Mouse (Mus musculus) small intestine, adult 2 months (tissue): ENCODE measurements around the gene Ofd1. TPM values are rescaled to one million over a fixed set of nuclear protein-coding genes. Genes with fewer than 3 reads are reported as not detected.

ENCODE experiments used
- H3K27ac ChIP-seq: fragments of 200-500 bp; 2 replicates; pipeline ENCODE4 v1.5.1; 2012; ENCODE audit warnings: low read depth, low read length, control low read depth, inconsistent platforms; ENCODE audit not compliant: insufficient read depth
- H3K27me3 ChIP-seq: fragments of 200-500 bp; 2 replicates; pipeline ENCODE4 v1.6.1; 2012; ENCODE audit warnings: mild to moderate bottlenecking, moderate library complexity, low read length, inconsistent platforms; ENCODE audit not compliant: control insufficient read depth, insufficient read depth
- H3K36me3 ChIP-seq: fragments of 200-500 bp; 2 replicates; pipeline ENCODE4 v1.6.1; 2012; ENCODE audit warnings: mild to moderate bottlenecking, low read length, control low read depth, inconsistent platforms; ENCODE audit not compliant: control insufficient read depth, insufficient read depth
- H3K4me1 ChIP-seq: fragments of 200-500 bp; 2 replicates; pipeline ENCODE4 v1.6.1; 2012; ENCODE audit warnings: low read length, inconsistent platforms, mixed read lengths; ENCODE audit not compliant: control insufficient read depth, insufficient read depth, insufficient read length
- H3K4me3 ChIP-seq: fragments of 200-500 bp; 2 replicates; pipeline ENCODE4 v1.5.1; 2012; ENCODE audit warnings: low read depth, mild to moderate bottlenecking, control low read depth, inconsistent platforms, low read length, moderate library complexity
- CTCF ChIP-seq: fragments of 200-500 bp; IDR thresholded peaks from 2 replicates; pipeline ENCODE4 v1.5.1; 2012; ENCODE audit warnings: low read depth, mild to moderate bottlenecking, control low read depth, inconsistent platforms, low read length, moderate library complexity, mixed read lengths; ENCODE audit not compliant: insufficient replicate concordance, insufficient read length; ENCODE audit errors: extremely low read depth
- POLR2A ChIP-seq: fragments of 200-500 bp; IDR thresholded peaks from 2 replicates; pipeline ENCODE4 v1.6.1; 2012; ENCODE audit warnings: low read depth, mild to moderate bottlenecking, control low read depth, inconsistent platforms, low read length, moderate library complexity
- WGBS: fragments of 180-500 bp; shearing (Covaris S2); methylation state at CpG from one replicate; pipeline ENCODE4 v1.1.7; 2018; 5-methylcytosine and 5-hydroxymethylcytosine counted together
- polyA plus RNA-seq: library from polyadenylated mRNA; depleted of rRNA; stranded (reverse); fragments of >200 nt; gene quantifications from 2 replicates; pipeline ENCODE4 v1.2.3, GENCODE M21; 2012

The Ofd1 gene
- polyA plus RNA-seq, 1 experiment, result 0.56 TPM

DNA sequence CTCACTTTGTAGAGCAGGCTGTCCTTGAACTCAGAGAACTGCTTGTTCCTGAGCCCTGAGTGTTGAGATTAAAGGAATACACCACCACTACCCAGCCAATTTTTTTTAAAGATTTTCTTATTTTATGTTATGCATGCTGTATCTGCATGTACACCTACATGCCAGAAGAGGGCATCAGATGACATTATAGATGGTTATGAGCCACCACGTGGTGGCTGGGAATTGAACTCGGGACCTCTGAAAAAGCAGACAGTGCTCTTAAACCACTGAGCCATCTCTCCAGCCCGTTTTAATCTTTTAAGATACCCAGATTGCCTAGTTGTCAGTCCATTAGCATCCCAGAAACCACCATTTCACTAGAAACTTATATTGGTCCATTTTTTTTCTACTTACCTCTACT lies 13.8 kb upstream of the Ofd1 start:
- WGBS, result 75% methylated on average over 3 of the region's 3 CpGs
- no peaks in the 10 kb centered on the region for H3K4me1 ChIP-seq
- TF ChIP-seq POLR2A (no peak), CTCF (no peak)
- H3K36me3 ChIP-seq, result peaks cover 4% of the 10 kb centered on the region; the same call in 1 of the 2 replicates
- H3K4me3 ChIP-seq, result no peak overlapping the region
- H3K27me3 ChIP-seq, result no peaks in the 10 kb centered on the region
- no peak overlapping the region for H3K27ac ChIP-seq

DNA sequence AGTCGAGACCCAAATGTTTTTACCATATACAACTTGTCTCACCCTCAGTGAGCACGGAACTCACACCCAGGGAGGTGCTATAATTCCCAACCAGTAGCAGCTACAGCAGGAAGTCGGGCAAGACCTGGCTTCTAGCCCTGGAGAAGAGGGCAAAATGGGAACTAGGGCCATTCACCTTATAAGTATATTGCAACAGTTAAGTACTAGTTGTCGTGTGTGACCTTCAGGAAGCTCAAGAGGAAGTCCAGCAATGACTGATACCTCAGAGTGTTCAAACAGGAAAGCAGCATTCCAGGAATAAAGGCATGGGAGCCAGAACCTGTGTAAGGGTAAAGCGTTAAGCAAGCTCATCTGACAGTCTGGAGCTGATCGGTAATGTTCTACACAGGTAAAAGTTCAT lies 13.0 kb upstream of the Ofd1 start:
- TF ChIP-seq CTCF, result no peak
- TF ChIP-seq POLR2A, result no peak
- Histone ChIP-seq H3K27ac (no peak overlapping the region), H3K27me3 (no peaks in the 10 kb centered on the region), H3K4me1 (no peaks in the 10 kb centered on the region), H3K36me3 (peaks cover 4% of the 10 kb centered on the region; the same call in 1 of the 2 replicates), H3K4me3 (no peak overlapping the region)
- WGBS, result 69% methylated on average over 6 of the region's 6 CpGs

DNA sequence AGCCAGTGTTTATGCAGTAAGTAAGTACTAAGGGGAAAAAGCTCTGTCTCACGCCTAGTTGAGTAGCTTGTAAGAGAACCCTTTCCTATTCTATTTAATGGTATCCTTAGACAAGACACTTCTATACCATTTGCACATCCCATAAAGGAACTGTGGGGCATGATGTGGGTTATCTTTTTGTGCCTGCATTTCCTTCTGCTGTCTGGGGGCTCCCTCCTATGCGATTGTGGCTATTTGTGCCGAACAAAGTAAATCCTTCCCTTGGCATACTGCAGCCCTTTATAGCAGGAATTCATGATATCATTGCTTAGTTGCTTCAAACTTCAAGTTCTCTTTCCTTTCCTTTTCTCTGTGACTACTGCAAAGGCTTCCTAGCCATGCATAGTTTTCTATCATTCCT lies 4.0 kb upstream of the Ofd1 start:
- Histone ChIP-seq H3K36me3 (no peaks in the 10 kb centered on the region), H3K27ac (no peak overlapping the region), H3K27me3 (no peaks in the 10 kb centered on the region), H3K4me3 (no peak overlapping the region), H3K4me1 (no peaks in the 10 kb centered on the region)
- 79% methylated on average over 3 of the region's 3 CpGs for WGBS
- TF ChIP-seq CTCF (no peak), POLR2A (no peak)

DNA sequence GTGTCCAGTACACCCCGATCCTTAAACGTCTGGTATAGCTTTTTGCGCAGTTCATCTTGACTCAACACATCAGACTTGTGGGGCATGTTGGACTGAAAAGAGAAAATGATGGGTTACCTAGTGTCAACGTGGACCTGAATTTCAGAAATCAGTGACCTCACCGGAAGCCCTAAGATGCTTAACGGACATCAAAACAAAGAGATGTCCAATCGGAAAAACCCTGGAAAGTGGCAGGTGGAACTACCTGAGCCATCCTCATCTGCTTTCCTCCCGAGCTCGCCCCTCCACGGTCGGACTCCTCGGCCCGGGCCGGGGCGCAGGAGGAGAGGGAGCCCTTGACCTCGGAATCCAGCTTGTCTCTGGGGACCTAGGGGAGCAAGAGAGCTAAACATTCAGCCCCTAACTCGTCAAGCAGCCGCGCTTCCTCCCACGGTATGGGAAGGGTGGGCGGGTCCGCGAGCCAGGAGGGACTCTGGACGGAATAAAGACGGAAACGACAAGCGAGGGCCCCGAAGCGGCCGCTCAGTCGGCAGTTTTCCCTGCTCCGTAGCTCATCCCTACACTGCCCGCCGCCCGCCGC lies 378 bp downstream of the Ofd1 start, which contains the start of gene Trappc2:
Trappc2 (plus strand) TSS at position 539 of the 580 bp plus-strand sequence.
- H3K4me3 ChIP-seq, result peak within 1 kb of the TSS; percentile 76
- H3K36me3 ChIP-seq, result peaks cover 1% of the 10 kb centered on the region; the same call in 1 of the 2 replicates
- no peak for TF ChIP-seq CTCF
- TF ChIP-seq POLR2A, result no peak
- H3K27me3 ChIP-seq, result no peaks in the 10 kb centered on the region
- H3K4me1 ChIP-seq, result no peaks in the 10 kb centered on the region
- H3K27ac ChIP-seq, result peak within 1 kb of the TSS; percentile 56
- whole genome bisulfite sequencing, result 17% methylated on average over 33 of the region's 36 CpGs

DNA sequence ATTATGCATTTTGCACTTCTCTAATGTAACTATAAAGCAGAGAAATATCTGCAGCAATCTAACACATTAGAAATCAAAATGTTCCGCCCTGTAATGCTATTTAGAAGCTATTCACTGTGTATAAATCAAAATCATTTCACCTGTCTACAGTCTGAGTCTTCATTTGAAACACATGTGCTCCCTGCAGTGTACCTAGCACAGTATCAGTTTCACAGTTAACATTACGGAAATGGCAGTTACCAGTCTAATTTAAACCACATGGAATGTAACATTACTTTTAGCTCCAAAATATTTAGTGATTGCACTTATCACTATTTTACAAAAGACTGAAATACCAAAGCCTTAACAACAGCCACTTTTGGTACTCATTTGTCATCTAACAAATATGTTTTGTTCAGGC lies 5.7 kb downstream of the Ofd1 start:
- TF ChIP-seq CTCF (no peak), POLR2A (no peak)
- Histone ChIP-seq H3K4me3 (no peak overlapping the region), H3K27ac (no peak overlapping the region), H3K36me3 (peaks cover 3% of the 10 kb centered on the region; the same call in 1 of the 2 replicates), H3K27me3 (no peaks in the 10 kb centered on the region), H3K4me1 (no peaks in the 10 kb centered on the region)
- WGBS, result 94% methylated on average over 2 of the region's 2 CpGs

DNA sequence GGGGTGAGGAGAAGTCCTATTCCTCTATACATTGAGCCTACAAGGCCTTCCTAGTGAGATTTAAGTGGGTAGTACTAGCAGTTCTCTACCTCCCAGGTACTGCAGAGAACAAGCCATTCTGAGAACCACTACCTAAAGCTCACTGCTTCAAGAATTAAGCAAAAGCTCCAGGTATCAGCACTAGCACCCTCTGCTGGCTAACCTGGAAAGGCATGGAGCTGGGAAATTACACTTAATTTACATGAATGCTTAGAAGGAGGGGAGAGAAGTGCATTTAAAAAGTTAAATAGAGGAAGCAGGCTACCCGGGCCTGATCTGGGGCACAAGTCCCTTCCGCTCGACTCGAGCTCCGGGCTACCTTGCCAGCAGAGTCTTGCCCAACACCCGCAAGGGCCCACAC lies 24.3 kb downstream of the Ofd1 start:
- Histone ChIP-seq H3K27me3 (no peaks in the 10 kb centered on the region), H3K36me3 (0 out of 2 replicates have a peak, but pooled peaks cover 2% of the 10 kb centered on the region), H3K4me1 (no peaks in the 10 kb centered on the region), H3K27ac (no peak overlapping the region), H3K4me3 (no peak overlapping the region)
- TF ChIP-seq CTCF (no peak), POLR2A (no peak)
- WGBS, result 78% methylated on average over 6 of the region's 6 CpGs

DNA sequence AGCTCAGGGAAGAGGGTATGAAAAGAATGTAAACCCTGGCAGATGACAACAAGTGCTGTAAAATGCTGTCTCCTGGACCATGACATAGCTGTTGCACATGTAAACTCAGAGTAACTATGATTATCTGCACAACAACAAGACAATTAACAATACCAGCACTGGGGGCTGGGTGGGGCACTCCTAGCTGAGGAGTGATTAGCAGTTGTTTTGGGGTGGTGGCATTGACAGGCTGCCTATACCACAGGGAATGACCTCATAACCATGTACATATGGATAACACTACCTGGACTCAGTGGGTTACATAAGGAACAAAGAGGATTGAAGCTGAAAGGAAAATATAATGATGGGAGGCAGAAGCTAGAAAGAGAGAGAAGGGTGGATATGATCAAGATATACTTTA lies 32.6 kb downstream of the Ofd1 start:
- no peak for TF ChIP-seq CTCF
- no peak for TF ChIP-seq POLR2A
- H3K4me1 ChIP-seq, result no peaks in the 10 kb centered on the region
- H3K36me3 ChIP-seq, result peaks cover 11% of the 10 kb centered on the region
- no peaks in the 10 kb centered on the region for H3K27me3 ChIP-seq
- H3K4me3 ChIP-seq, result no peak overlapping the region
- H3K27ac ChIP-seq, result no peak overlapping the region
